ENCODE assay signal across 23 mouse cellular contexts in genomic region chr11:98911498-98911897, GRCm38 (mm10). TPM values are rescaled to one million over a fixed set of nuclear protein-coding genes. Genes with fewer than 3 reads are reported as not detected.
DNase-seq lines count a peak whose midpoint lies in the region; ATAC-seq lines count a peak whose summit lies in the region.
"Had no signal": no experiment of that assay in that cellular context is flagged by ENCODE, and none has a peak within 500 bp of the region (broad histone marks: within the 10 kb centered on the region; RNA-seq: fewer than 3 reads in every experiment).

No protein-coding gene starts in this region.

- peak overlapping the region; percentile 89 for H3K4me3 ChIP-seq in erythroblast, embryonic 14.5 days (replicated peaks)
- H3K4me3 ChIP-seq in liver, embryonic 15.5 days (replicated peaks): peak overlapping the region; percentile 83
- no peak overlapping the region for H3K4me3 ChIP-seq in kidney, embryonic 15.5 days (replicated peaks)
- H3K4me3 ChIP-seq: heart, embryonic 13.5 days; limb, embryonic 13.5 days; lung, embryonic 15.5 days; midbrain, embryonic 12.5 days; neural tube, embryonic 13.5 days had no signal

- peak; percentile 56 for ATAC-seq in liver, embryonic 15.5 days (ENCODE audit: insufficient read depth)
- ATAC-seq in kidney, embryonic 15.5 days (replicated peaks; ENCODE audit: low FRiP score): no peak
- ATAC-seq: activated CD4-positive, CD25-positive, alpha-beta regulatory T cell, adult 4 months; hindbrain, embryonic 16.5 days; intestine, embryonic 16.5 days had no signal

- peak overlapping the region; percentile 92 for H3K27ac ChIP-seq in liver, embryonic 15.5 days (replicated peaks)
- no peak overlapping the region for H3K27ac ChIP-seq in kidney, embryonic 15.5 days
- H3K27ac ChIP-seq: heart, embryonic 13.5 days; limb, embryonic 13.5 days; lung, embryonic 15.5 days; midbrain, embryonic 12.5 days; neural tube, embryonic 13.5 days had no signal

- peak overlapping the region; percentile 82 for H3K9ac ChIP-seq in liver, embryonic 15.5 days
- no peak overlapping the region for H3K9ac ChIP-seq in kidney, embryonic 15.5 days
- H3K9ac ChIP-seq: heart, embryonic 13.5 days; limb, embryonic 13.5 days; lung, embryonic 15.5 days; midbrain, embryonic 12.5 days; neural tube, embryonic 13.5 days had no signal

- no peaks in the 10 kb centered on the region for H3K9me3 ChIP-seq in erythroblast, embryonic 14.5 days (ENCODE audit: control insufficient read depth, low read length)
- no peaks in the 10 kb centered on the region for H3K9me3 ChIP-seq in liver, embryonic 15.5 days (replicated peaks)
- no peaks in the 10 kb centered on the region for H3K9me3 ChIP-seq in kidney, embryonic 15.5 days (replicated peaks)
- H3K9me3 ChIP-seq: heart, embryonic 13.5 days; limb, embryonic 13.5 days; lung, embryonic 15.5 days; midbrain, embryonic 12.5 days; neural tube, embryonic 13.5 days had no signal

- DNase-seq in spleen, adult 12 weeks (ENCODE audit: low spot score): peak; percentile 45
- DNase-seq in spleen, adult 18-20 months: no peak
- DNase-seq in cerebellum, adult 11-12 months: no peak
- DNase-seq in thymus, postnatal 25 days: no peak
- DNase-seq: adrenal gland, postnatal 10 days; cerebellum, adult 18-20 months; heart, adult 11 months; heart, postnatal 36 days; kidney, postnatal 4 days; lung, postnatal 4 days; right cerebral cortex, adult 18-20 months; thymus, postnatal 4 days had no signal

- no peaks in the 10 kb centered on the region for H3K27me3 ChIP-seq in erythroblast, embryonic 14.5 days (ENCODE audit: control insufficient read depth)
- no peaks in the 10 kb centered on the region for H3K27me3 ChIP-seq in liver, embryonic 15.5 days
- no peaks in the 10 kb centered on the region for H3K27me3 ChIP-seq in kidney, embryonic 15.5 days
- H3K27me3 ChIP-seq: heart, embryonic 13.5 days; limb, embryonic 13.5 days; lung, embryonic 15.5 days; midbrain, embryonic 12.5 days; neural tube, embryonic 13.5 days had no signal

- WGBS in liver, embryonic 15.5 days (ENCODE audit: insufficient replicate concordance): 35% methylated on average over 5 of the region's 5 CpGs
- 83% methylated on average over 5 of the region's 5 CpGs for WGBS in kidney, embryonic 15.5 days

- H3K4me1 ChIP-seq in erythroblast, embryonic 14.5 days (ENCODE audit: control insufficient read depth): peaks cover 72% of the 10 kb centered on the region
- peaks cover 70% of the 10 kb centered on the region for H3K4me1 ChIP-seq in liver, embryonic 15.5 days (replicated peaks)
- peaks cover 28% of the 10 kb centered on the region for H3K4me1 ChIP-seq in kidney, embryonic 15.5 days

- H3K36me3 ChIP-seq in erythroblast, embryonic 14.5 days (ENCODE audit: control insufficient read depth): peaks cover 81% of the 10 kb centered on the region
- peaks cover 78% of the 10 kb centered on the region for H3K36me3 ChIP-seq in liver, embryonic 15.5 days (replicated peaks)
- peaks cover 65% of the 10 kb centered on the region for H3K36me3 ChIP-seq in kidney, embryonic 15.5 days

- H3K4me2 ChIP-seq in liver, embryonic 15.5 days: peak overlapping the region; percentile 93
- H3K4me2 ChIP-seq in kidney, embryonic 15.5 days: no peak overlapping the region
- H3K4me2 ChIP-seq: heart, embryonic 13.5 days; limb, embryonic 13.5 days; lung, embryonic 15.5 days; midbrain, embryonic 12.5 days; neural tube, embryonic 13.5 days had no signal

RNA-seq across cellular contexts. Expression of gene Cdc6, which starts 3.9 kb away (rescaled TPM):
- 0.76 and 0.82 TPM in 2 replicates for polyA plus RNA-seq in erythroblast, embryonic 14.5 days (2012)
- polyA plus RNA-seq in liver, embryonic 15.5 days (2015; fragmentation: Nextera tagmentation; extraction: Ambion mirVana): 54.6 and 58.0 TPM in 2 replicates
- polyA plus RNA-seq in kidney, embryonic 15.5 days (2015; fragmentation: Nextera tagmentation; extraction: Ambion mirVana): 36.3 and 39.1 TPM in 2 replicates

RNA-seq across cellular contexts. Expression of gene Rara, which starts 16.1 kb away (rescaled TPM):
- polyA plus RNA-seq in erythroblast, embryonic 14.5 days (2012): 0.20 and 0.32 TPM in 2 replicates
- 4.4 and 4.5 TPM in 2 replicates for polyA plus RNA-seq in liver, embryonic 15.5 days (2015; fragmentation: Nextera tagmentation; extraction: Ambion mirVana)
- 29.3 and 32.1 TPM in 2 replicates for polyA plus RNA-seq in kidney, embryonic 15.5 days (2015; fragmentation: Nextera tagmentation; extraction: Ambion mirVana)

RNA-seq across cellular contexts. Expression of gene Wipf2, which starts 48.1 kb away (rescaled TPM):
- 0.81 TPM in 2 replicates for polyA plus RNA-seq in erythroblast, embryonic 14.5 days (2012)
- 1.2 and 1.3 TPM in 2 replicates for polyA plus RNA-seq in liver, embryonic 15.5 days (2015; fragmentation: Nextera tagmentation; extraction: Ambion mirVana)
- 4.2 and 5.2 TPM in 2 replicates for polyA plus RNA-seq in kidney, embryonic 15.5 days (2015; fragmentation: Nextera tagmentation; extraction: Ambion mirVana)

Comparison
In these comparisons a context has a peak if more than half of its experiments do, and no peak if none do; other contexts are left out.
1. RNA of gene Cdc6, which starts 3.9 kb away (polyA plus RNA-seq): 54.6 to 58.0 TPM in liver, embryonic 15.5 days and 36.3 to 39.1 TPM in kidney, embryonic 15.5 days; 0.76 to 0.82 TPM in erythroblast, embryonic 14.5 days; every median in the first group is over 10 times any median in the second.